Mouse (Mus musculus): Measurements from ENCODE around the gene Slc1a2. TPM values are rescaled to one million over a fixed set of nuclear protein-coding genes. Genes with fewer than 3 reads are reported as not detected.

Slc1a2 gene
- polyA plus RNA-seq, 1 experiment = 0.41 TPM

- DNase-seq (ENCODE audit: low read depth) = no peak
Observed at GRCm38 (mm10) chr2:102815289-102815809, 156.9 kb downstream of the Slc1a2 start.

- no peak for DNase-seq (ENCODE audit: low read depth)
Observed at GRCm38 (mm10) chr2:102820225-102820711, 161.8 kb downstream of the Slc1a2 start.

GRCm38 (mm10) chr2:102820790-102821189 lies 162.3 kb downstream of the Slc1a2 start:
- DNase-seq (ENCODE audit: low read depth) = no peak

- no peak for DNase-seq (ENCODE audit: low read depth)
Observed at GRCm38 (mm10) chr2:102822036-102822435, 163.6 kb downstream of the Slc1a2 start.

- peak; percentile 98 for DNase-seq (ENCODE audit: low read depth)
Observed at GRCm38 (mm10) chr2:102825961-102826633, 167.6 kb downstream of the Slc1a2 start.

- no peak for DNase-seq (ENCODE audit: low read depth)
Observed at GRCm38 (mm10) chr2:102827841-102828240, 169.4 kb downstream of the Slc1a2 start.

GRCm38 (mm10) chr2:102828381-102828780 lies 169.9 kb downstream of the Slc1a2 start:
- DNase-seq (ENCODE audit: low read depth) = no peak

GRCm38 (mm10) chr2:102829201-102829600 lies 170.7 kb downstream of the Slc1a2 start:
- no peak for DNase-seq (ENCODE audit: low read depth)

GRCm38 (mm10) chr2:102831547-102831946 lies 173.1 kb downstream of the Slc1a2 start:
- no peak for DNase-seq (ENCODE audit: low read depth)

- DNase-seq (ENCODE audit: low read depth) = no peak
Observed at GRCm38 (mm10) chr2:102838179-102838578, 179.7 kb downstream of the Slc1a2 start.

Other genes with a start within 250 kb of the Slc1a2 start
- gene Fjx1, start 206.2 kb upstream of the Slc1a2 start, polyA plus RNA-seq (2012; rRNA removed) = 6.1 and 8.5 TPM in 2 replicates
- 3.6 and 7.6 TPM in 2 replicates for gene Pamr1, start 108.6 kb upstream of the Slc1a2 start, polyA plus RNA-seq (2012; rRNA removed)
- gene Cd44, start 243.0 kb downstream of the Slc1a2 start, polyA plus RNA-seq (2012; rRNA removed) = 8.5 and 12.5 TPM in 2 replicates